In the genomic region with DNA sequence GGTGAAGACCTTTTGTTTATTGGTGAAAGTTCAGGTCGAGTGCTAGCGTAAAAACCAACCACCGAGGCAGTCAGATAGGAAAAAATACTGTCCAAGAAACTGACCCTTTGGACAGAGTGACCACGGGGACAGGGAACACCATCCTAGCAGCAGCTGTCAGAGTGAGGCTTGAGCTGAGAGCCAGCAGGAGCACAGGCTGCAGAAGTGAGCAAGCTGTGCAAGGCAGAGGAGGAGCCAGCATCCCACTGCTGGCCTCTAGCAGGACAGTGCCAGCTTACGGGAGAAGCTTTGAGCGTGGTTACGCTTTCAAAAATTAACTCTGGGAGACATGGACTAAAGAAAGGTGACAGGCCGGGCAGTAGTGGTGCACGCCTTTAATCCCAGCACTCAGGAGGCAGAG, we compare ENCODE assay signal across 34 mouse cellular contexts. TPM values are rescaled to one million over a fixed set of nuclear protein-coding genes. Genes with fewer than 3 reads are reported as not detected.
DNase-seq lines count a peak whose midpoint lies in the region; ATAC-seq lines count a peak whose summit lies in the region.
"Had no signal": no experiment of that assay in that cellular context is flagged by ENCODE, and none has a peak within 500 bp of the region (broad histone marks: within the 10 kb centered on the region; RNA-seq: fewer than 3 reads in every experiment).

No protein-coding gene starts in this region.

- 79% methylated on average over 9 of the region's 9 CpGs for WGBS in kidney, embryonic 15.5 days

- intact Hi-C loops in heart, postnatal 25 days (cut with DNase I) = no loop called here

- H3K9ac ChIP-seq in kidney, embryonic 15.5 days = no peak overlapping the region
- H3K9ac ChIP-seq: embryonic facial prominence, embryonic 12.5 days; embryonic facial prominence, embryonic 15.5 days; forebrain, postnatal 0 days; hindbrain, embryonic 14.5 days had no signal

- H3K4me3 ChIP-seq in kidney, embryonic 15.5 days (replicated peaks) = no peak overlapping the region
- H3K4me3 ChIP-seq: embryonic facial prominence, embryonic 12.5 days; embryonic facial prominence, embryonic 15.5 days had no signal

- no peaks in the 10 kb centered on the region for H3K9me3 ChIP-seq in kidney, embryonic 15.5 days (replicated peaks)
- H3K9me3 ChIP-seq: embryonic facial prominence, embryonic 12.5 days; embryonic facial prominence, embryonic 15.5 days had no signal

- peak; percentile 84 for DNase-seq in heart, adult 11 months
- no peak for DNase-seq in heart, postnatal 25 days (ENCODE audit: low spot score)
- peak; percentile 43 for DNase-seq in kidney, adult 9 months
- no peak for DNase-seq in kidney, postnatal 10 days
- DNase-seq in kidney, postnatal 36 days = peak; percentile 36 to 46
- DNase-seq: adrenal gland, adult 2 months; adrenal gland, postnatal 14 days; cerebellum, adult 11 months; cerebellum, adult 2 months; cerebellum, adult 9-11 months; cerebellum, postnatal 25 days; forebrain, postnatal 0 days; gastrocnemius, postnatal 25 days had no signal

- no peak for ATAC-seq in kidney, embryonic 15.5 days (replicated peaks; ENCODE audit: low FRiP score)
- ATAC-seq: CD4-positive, CD25-positive, alpha-beta regulatory T cell, adult 4 months; forebrain, embryonic 14.5 days; inflammation-experienced regulatory T-cells, adult 6 months had no signal

- no peak overlapping the region for H3K27ac ChIP-seq in kidney, embryonic 15.5 days
- H3K27ac ChIP-seq: embryonic facial prominence, embryonic 12.5 days; embryonic facial prominence, embryonic 15.5 days; hindbrain, embryonic 14.5 days; hindbrain, postnatal 0 days had no signal

- H3K4me1 ChIP-seq in kidney, embryonic 15.5 days = no peaks in the 10 kb centered on the region
- H3K4me1 ChIP-seq: embryonic facial prominence, embryonic 12.5 days; embryonic facial prominence, embryonic 15.5 days had no signal

- H3K27me3 ChIP-seq in kidney, embryonic 15.5 days = no peaks in the 10 kb centered on the region
- H3K27me3 ChIP-seq: embryonic facial prominence, embryonic 12.5 days; embryonic facial prominence, embryonic 15.5 days had no signal

- peaks cover 78% of the 10 kb centered on the region for H3K36me3 ChIP-seq in kidney, embryonic 15.5 days

- no peak overlapping the region for H3K4me2 ChIP-seq in kidney, embryonic 15.5 days
- H3K4me2 ChIP-seq: embryonic facial prominence, embryonic 12.5 days; embryonic facial prominence, embryonic 15.5 days; heart, embryonic 11.5 days; hindbrain, embryonic 14.5 days had no signal

RNA-seq across cellular contexts. Expression of gene Fbxo9, which starts 21.1 kb away (rescaled TPM):
- total RNA-seq in heart, postnatal 25 days (2021) = 10 to 100 TPM; 49.2 to 51.3 TPM
- polyA plus RNA-seq in kidney, embryonic 15.5 days (2015; fragmentation: Nextera tagmentation; extraction: Ambion mirVana) = 38.4 and 40.1 TPM in 2 replicates

RNA-seq across cellular contexts. Expression of gene Ick, which starts 21.2 kb away (rescaled TPM):
- total RNA-seq in heart, postnatal 25 days (2021) = 10 to 100 TPM; 14.9 to 15.3 TPM
- 24.2 and 25.0 TPM in 2 replicates for polyA plus RNA-seq in kidney, embryonic 15.5 days (2015; fragmentation: Nextera tagmentation; extraction: Ambion mirVana)

RNA-seq across cellular contexts. Expression of gene Gcm1, which starts 36.0 kb away (rescaled TPM):
- not detected for total RNA-seq in heart, postnatal 25 days (2021)
- polyA plus RNA-seq in kidney, embryonic 15.5 days (2015; fragmentation: Nextera tagmentation; extraction: Ambion mirVana) = 0.55 and 1.2 TPM in 2 replicates
- total RNA-seq: adrenal gland, adult 2 months; adrenal gland, postnatal 14 days; adrenal gland, postnatal 4 days; common myeloid progenitor, adult 5-6 weeks; forebrain, postnatal 0 days; gastrocnemius, postnatal 25 days; heart, adult 8-10 months; heart, postnatal 4 days; MEL had no signal
- polyA plus RNA-seq: adrenal gland, adult 2 months; C2C12; CD4-positive, CD25-positive, alpha-beta regulatory T cell, adult 4 months; cerebellum, adult 2 months; embryonic facial prominence, embryonic 15.5 days; forebrain, embryonic 11.5 days; forebrain, embryonic 14.5 days; forebrain, postnatal 0 days; frontal cortex, adult 2 months; gonadal fat pad, adult 2 months; heart, embryonic 11.5 days; heart, embryonic 14.5 days; heart, postnatal 0 days; hindbrain, embryonic 11.5 days; hindbrain, embryonic 14.5 days; inflammation-experienced regulatory T-cells, adult 6 months had no signal

Comparison
In these comparisons a context has a peak if more than half of its experiments do, and no peak if none do; other contexts are left out.
1. DNase-seq: peak in heart, adult 11 months (single experiment), kidney, adult 9 months (single experiment) and kidney, postnatal 36 days (2 of 2); none in heart, postnatal 25 days (single experiment) and kidney, postnatal 10 days (single experiment).